Mouse (Mus musculus) spleen, embryonic (tissue): Measurements from ENCODE around the gene Gulp1.

Source experiments
- CTCF ChIA-PET: fragments of 350-600 bp; sonication (Branson Sonifier 250); formaldehyde crosslinking; loops from one replicate; lab custom pipeline; 2022; lab: Charles Lee

Gene Gulp1

DNA sequence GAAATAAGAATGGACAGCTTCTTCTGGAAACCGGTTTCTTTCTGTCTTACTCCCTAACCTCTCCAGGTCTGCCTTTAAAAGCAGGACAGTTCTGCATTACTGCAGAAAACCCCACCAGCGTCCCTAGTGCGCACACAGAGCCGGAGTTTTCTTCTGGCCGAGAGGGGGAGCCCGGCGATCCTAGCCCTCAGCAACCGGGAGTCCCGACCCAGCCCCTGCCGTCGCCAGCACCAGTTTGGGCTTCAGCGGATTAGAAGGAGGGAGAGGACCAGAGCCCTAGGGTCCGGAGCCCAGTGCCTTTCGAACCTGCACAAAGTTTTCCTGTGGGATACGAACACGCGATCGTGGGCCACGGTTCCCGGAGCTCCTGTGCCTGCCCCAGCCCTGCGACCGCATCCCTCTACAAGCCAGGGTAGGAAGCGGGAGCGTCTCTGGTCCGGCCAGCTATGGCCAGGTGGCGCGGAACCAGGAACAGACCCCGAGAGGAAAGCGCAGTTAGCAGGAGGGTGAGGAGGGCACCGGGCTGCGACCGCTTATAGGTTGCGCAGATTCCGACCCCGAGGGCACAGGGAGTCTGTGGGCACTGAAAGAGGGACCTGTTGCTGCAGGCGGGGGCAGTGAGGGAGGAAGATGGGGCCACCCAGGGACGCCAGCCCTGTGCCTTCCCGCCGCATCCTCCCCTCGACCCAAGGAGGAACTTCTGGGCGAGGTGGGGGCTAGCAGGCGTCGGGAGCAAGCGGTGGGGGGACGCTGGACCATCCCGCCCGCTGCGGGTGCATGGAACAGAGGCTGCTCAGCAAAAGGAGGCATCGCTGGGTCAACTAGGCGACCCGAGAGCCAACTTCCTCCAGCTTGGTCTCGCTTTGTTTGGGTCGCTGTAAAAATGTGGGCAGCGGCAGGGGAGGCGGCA is at the start of gene Gulp1:
TSS of gene Gulp1 (plus strand) at position 51 of the 910 bp plus-strand sequence.
- CTCF ChIA-PET: no interaction called here

DNA sequence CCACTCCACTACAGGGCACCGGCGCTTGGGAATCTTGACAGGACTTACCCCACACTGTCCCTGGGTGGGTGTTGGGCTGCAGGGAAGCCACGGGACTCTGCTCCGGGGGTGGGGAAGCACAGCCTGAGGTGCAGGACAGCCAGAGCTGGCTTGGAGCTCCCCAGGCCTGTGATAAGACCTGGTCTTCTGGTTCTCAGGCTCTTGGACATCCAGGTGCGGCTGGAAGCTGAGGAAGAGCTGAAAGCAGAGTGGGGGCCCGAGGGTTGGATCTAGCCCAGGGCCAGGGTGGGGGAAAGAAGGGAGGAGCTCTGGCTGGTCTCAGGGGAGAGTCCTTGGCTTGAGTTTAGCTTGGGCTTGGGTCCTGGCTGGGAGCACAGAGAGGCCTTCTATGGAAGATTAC is 1.1 kb upstream of the Gulp1 start:
- CTCF ChIA-PET: no interaction called here

DNA sequence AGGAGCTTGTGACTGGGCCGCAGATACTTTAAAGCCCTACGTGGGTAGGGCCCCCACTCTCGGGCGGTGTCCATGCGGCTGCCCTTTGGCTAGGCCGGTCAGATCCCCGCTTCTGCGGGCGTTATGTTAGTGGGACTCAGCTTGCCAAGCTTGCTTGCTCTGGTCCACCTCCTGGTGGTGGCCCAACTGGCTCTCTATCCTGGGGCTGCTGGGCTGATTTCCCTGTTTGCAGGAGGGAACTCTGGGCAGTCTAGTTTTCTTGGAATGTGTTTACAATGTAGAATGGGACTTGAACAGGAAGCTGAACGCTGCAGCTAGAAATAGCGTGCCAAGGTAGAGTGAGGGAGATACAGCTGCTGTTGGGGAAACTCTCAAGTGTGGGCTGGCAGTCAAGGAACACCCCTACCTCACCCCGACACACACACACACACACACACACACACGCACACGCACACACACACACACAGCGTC is 1.1 kb downstream of the Gulp1 start:
- CTCF ChIA-PET: no interaction called here

DNA sequence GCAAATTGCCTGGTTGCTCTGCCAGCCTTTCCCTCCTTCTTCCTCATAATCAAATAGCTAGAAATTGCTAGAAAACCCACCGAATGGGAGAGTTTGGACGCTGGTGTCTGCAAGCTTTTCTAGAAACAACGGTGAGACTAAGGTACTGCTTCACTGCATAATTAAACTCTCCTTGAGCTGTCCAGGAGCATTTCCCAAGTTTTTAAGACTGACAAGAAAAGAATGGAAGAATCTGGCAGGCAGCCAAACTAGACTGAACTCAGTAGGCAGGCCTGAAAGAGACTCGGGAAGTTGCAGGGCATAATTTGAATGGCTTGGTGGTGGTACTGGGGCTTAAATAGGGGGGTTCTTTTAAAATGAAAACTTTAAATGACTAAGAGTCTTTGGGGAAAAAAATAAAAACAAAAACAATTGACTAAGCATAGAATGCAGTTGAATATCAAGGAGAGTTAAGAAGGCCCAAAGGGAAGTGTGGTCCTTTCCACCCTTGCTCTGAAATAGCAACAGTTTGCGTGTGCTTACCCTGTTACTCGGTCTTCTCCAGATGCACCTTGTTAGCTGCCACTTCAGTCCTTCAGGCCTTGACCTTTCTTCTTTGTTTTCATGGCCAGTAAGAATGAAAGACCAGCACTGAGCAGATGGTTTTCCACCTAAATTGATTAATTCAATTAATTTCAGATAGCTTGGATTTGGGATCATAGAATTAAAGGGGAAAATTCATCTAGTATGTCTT is 2.0 kb downstream of the Gulp1 start:
- CTCF ChIA-PET: no interaction called here

DNA sequence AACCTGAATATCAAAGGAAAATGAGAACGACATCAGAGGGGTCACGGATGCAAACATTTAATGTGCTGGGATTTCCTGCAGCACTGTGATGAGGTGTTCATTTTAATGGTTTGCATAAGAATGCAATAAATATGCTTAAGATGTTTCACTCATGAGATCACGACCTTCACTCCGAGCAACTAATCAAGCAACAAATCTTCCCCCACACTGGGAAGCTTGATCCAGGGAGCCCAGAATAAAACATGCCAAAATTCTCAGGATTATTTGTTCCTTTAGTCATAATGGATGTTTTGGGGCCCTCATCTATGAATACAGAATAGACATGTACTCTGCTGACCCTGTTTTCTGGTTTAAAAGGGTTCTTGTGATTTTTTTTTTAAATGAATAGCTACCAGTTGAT is 16.1 kb downstream of the Gulp1 start:
- CTCF ChIA-PET: no interaction called here

DNA sequence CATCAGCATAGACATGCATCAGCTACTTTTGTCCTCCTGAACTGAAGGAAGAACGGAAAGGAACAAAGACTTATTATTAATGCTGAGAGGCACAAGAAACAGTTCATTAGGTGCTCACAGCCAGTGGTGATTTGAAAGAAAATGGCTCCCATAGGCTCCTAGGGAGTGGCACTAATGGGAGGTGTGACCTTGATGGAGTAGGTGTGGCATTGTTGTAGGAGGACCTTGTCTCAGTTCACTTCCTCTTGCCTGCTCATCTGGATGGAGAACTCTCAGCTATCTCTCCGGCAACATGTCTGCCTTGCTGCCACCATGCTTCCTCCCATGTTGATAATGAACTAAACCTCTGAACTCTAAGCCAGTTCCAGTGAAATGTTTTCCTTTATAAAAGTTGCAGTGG is 17.0 kb downstream of the Gulp1 start:
- CTCF ChIA-PET: no interaction called here

DNA sequence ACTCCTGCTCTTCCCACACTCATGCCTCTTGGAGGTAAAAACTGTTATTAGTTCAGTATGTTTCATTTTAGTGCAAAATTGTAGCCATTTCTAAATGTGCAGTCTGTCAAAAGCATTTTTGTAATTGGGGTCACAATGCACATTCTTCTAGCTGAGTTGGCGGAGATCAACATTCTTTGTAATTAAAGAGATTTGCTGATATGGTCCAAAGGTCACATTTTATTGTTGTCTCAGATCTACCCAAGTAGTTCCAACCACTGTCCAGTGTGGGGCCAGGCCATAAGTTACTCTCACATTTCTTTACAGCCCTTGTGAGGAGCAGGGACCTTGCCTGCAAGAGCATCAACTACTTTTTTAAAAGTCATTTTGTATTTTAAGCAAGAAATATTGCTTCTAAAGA is 24.7 kb downstream of the Gulp1 start:
- CTCF ChIA-PET: no interaction called here

DNA sequence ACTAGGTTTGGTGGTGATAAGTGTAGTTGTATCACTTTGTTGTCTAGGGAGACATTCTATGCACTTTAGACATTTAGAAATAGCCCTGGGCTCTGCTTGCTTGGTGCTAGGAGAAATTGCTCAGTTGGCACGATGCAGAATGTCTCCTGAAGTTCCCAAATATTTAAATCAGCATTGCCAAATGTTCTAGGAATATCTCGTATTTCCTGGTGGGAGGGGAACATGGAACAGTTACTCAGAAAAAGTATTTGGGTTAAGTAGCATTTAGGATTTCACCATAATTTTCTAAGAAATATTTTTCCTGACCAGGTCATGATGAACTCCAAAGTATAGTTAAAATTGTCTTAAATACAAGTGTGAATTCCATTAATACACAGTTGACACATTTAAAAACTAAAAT is 25.3 kb downstream of the Gulp1 start:
- CTCF ChIA-PET: no interaction called here

DNA sequence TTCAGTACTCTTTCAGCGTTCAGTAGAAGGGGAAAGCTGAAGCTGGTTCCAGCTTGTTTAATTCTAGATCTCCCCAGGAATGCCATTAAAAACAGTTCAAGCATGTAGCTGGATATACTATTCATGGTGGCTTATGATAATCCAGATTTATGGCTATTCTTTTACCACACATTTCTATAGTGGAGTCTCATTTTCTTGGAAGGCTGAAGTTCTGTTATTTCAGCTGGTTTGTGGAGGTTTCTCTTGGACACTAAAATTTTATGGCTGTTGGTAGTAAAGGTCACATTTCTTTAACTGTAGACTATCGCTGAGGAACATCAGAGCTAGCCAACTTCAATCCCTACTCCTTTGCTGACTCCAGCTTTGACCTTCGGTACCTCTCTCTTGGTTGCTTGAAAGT is 29.1 kb downstream of the Gulp1 start:
- CTCF ChIA-PET: no interaction called here

DNA sequence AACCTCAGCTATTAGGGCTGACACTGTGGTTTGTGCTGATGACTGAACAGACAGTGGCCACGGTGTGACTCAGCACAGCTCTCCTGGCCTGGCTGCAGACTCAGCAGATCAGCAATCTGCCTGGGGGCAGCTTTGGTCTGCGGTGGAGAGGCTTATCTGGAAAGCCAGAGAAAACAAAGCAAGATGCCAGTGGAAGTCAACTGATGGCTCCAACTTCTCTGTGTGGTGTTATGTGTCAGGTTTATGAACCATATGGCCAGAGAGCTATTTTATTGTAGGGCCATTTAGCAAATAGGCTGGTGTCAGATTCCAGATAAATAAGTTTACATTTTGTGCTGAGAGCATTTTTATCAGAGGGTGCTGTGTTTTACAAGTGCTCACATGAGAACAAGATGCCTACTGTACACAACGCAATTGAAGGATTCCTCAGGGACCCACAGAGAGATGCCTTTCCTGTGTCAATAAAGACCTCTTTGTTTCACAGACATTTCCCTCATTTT is 33.6 kb downstream of the Gulp1 start:
- CTCF ChIA-PET: no interaction called here

DNA sequence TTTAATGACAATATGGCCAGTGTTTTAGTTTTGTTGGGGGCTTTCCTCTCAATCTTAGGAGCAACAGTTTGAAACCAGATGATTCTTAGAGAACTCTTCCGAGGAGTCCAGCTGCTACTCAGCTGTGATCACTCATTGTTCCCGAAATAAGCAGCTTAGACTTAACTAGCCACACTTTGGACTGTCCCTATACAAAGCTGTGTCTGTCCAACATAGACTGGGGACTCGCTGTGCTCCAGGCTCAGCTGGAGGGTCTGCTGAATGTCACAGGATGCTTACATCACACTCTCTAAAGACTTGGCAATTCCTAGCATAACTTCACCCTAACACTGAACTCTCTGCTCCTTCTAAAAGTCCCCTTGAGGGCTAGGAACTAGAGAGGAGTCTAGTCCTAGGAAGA is 40.4 kb downstream of the Gulp1 start:
- CTCF ChIA-PET: no interaction called here

DNA sequence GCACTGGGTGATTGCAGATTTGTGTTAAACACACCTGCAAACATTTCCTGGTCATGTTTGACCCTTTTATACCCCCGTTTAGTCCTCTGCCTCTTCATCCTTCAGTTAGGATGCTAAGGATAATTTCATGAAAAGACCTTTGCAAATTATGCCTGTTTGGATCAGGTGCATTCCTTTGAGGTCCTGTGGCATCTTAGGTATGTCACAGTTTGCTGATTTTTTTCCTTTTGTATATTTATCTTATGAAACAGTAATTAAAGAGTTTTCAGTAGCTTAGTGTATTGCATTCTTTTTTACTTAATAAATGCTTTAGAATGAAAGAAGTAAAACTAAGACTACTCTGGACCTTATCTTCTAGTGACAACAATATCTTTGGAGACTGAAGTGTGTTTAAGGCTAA is 41.8 kb downstream of the Gulp1 start:
- CTCF ChIA-PET: no interaction called here

DNA sequence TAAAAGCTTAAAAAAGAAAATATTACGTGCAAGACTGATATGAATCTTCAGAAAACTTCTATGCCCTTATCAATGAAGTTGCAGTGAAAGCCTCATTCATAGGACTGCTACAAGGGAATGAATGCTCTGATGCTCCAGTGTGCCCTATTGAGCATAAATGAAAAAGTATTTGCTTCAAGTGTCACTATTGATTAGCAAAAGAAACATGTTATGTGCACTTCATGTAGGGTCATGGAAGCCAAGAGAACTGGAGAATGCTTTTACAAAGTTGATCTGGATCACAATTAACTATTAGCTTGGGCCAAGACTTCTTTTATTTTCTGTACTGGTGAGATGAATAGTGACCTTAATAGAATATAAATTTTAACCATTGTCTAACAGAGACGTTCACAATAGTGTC is 47.0 kb downstream of the Gulp1 start:
- CTCF ChIA-PET: interaction anchor here (0.6 kb wide), 1 partner anchor 1258 kb away, joined by 6 read pairs; no protein-coding TSS in a partner anchor

DNA sequence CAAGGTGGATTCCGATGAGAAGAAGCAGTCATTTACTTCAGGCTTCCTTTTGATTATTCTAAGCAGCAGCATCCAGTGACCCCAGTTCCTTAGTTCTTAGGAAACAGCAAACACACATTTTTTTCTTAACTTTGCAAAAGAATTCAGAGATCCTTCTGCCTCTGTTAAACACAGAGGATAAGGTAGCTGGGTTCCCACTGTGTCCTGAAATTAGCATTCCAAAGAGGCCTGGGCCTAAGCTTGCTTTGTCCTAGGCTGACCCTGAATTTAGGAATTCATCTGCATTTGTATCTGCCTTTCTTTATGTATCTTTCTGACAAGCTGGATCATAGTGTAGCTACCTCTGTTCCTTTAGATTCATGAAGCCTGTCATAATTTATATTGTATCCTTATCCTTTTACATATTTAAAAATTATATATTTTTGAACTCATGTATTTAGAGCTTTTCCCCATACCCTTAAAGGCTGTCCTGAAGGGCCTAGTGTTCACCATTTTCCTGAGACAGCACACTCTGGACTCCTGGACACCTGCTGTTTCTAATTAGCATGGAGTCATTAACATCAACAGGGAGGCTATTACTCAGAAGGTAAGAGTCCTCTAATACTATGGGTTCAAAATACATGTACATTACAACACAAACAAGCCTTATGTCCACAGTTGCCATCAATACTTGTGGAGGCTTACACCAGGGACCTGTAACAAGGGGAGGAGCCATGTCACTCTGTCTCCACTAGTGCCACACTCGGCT is 62.2 kb downstream of the Gulp1 start:
- CTCF ChIA-PET: no interaction called here

DNA sequence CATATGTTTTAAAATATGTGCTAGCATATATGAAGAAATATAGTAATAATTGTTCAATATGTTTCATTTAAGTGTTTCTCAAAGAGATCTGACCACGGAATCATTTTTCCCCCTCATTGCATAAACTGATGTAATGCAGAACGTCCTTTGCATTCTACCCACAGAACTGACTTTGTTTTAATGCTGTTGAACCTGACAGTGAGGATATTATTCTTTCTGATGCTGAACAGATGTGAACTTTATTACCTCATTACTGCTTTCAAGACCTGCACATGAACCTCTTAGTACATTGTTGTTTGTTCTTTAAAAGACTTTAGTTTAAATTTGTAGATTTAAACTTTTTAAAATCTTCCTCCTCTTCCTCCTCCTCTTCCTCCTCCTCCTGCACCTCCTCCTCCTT is 67.4 kb downstream of the Gulp1 start:
- CTCF ChIA-PET: no interaction called here

DNA sequence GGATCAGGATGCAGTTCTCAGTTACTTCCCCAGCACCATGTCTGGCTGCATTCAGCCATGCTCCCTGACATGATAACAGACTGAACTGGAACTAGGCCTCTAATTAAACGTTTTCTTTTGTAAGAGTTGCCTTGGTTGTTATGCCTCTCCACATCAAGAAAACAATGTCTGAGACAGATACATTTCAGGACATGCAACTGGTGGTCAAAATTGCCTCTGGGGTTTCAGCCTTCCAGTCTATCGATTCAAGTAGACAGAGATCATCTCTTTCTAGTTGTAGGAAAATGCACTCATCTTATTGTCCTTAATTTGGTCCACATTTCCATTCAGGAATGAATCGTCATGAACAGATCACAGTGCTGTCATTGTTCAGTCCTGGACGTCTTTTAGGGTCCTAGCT is 83.2 kb downstream of the Gulp1 start:
- CTCF ChIA-PET: no interaction called here

DNA sequence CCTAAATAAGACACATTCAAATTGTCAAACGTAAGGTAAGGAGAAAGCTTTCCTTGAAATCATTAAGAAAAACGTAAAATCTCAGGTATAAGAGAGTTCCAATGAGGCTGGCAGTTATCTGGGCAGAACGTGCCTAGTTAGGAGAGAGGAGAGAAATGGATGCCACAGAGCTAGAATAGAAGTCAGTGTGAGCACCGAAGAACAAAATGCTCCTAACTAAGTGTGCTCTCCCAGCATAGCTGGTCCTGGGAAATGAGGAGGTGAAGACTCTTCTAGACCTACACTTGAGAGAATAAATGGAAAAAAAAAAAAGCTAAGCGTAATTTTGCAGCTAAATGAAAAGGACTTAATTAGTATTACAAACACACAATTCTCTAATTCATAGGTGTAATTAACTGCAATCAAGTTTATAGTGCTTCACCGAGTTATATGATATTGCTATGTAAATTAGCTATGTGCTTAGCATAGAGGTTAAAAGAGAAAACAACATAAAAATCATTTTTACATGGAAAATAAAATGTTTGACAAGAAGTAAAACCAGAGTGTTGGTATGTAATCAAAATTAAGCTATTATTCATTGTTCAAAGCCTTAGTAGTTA is 94.5 kb downstream of the Gulp1 start:
- CTCF ChIA-PET: no interaction called here

DNA sequence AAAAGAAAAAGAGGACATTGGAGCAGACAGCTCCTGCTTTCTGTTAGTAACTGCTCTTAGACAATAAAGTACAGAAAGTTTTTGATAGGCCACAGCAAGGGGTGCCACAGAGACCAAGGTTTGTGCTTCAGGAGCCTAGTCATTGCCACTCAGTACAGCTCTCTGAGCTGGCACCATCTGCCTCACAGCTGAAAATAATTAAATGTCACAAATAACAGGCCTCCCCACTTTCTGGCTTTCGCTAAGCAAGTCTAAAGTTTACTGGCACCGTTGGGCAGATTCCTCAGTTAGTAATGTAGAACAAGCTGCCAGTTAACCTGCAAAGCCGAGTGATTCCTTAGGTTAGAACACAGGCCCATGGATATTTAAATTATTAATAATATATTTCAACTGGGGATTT is 127.7 kb downstream of the Gulp1 start:
- CTCF ChIA-PET: no interaction called here

DNA sequence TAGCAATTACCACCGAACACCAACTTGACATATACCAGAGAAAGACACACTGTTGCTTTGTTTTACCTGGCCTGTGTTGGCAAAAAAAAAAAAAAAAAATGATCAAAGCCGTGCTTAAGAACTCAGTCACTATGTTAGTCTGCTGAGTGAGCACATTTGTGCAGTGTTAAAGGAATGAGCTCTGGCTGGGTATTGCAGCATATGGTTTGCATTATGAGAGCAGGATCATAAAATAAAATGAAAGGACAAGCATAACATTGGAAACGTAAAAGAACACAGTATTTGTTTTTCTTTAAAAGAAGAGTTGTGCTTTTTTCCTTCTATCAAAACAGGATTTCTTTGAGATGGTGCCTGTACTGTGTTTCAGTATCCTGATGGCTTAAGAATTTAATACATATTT is 128.1 kb downstream of the Gulp1 start:
- CTCF ChIA-PET: no interaction called here

DNA sequence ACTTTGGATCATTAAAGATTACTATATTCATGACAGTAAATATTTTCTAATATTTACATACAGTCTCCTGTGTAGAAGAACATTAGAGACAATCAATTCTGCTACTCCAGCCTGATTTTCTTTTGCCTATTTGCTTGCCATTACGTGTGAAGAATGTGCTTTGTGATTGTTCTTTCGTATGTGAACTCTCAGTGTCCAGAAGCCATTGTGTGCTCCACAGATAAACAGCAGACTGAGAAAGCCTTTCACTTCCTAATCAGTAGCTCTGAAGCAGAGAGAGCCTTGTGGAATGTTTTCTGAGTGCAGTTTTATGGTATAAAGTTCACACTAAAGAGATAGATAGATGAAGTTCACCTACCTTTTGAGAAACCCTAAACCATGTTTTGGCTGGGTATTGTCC is 131.2 kb downstream of the Gulp1 start:
- CTCF ChIA-PET: no interaction called here

DNA sequence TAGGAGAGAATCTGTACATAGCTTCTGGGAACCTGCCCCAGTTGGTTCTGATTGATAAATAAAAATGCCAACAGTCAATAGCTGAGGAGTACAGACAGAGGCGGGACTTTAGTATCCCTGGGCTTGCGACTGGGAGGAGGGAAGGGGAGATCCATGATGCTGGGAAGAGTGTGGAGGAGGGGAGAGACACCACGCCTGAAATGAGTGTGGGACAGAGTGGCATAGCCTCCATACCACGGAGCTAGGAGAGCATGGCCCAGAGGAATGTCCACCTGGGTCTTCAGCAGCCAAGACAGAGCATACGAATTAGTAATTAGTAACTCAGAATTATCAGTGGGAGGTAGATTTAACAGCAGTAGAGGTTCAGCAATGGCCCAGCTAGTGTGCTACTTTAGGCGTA is 132.4 kb downstream of the Gulp1 start:
- CTCF ChIA-PET: no interaction called here
